Mouse (Mus musculus) CD4-positive, CD25-positive, alpha-beta regulatory T cell, adult 4 months (primary cell): ENCODE results near the gene Ap5z1. TPM values are rescaled to one million over a fixed set of nuclear protein-coding genes. Genes with fewer than 3 reads are reported as not detected.

Experiments used
- ATAC-seq: one replicate; pipeline ENCODE4 v1.8.0; 2017
- polyA plus RNA-seq, 2 experiments: library from polyadenylated mRNA; unstranded; fragments of 100-300 nt; shearing (Covaris generic); gene quantifications; one replicate each; pipeline ENCODE4 v1.2.1; 2017

Ap5z1 gene
- polyA plus RNA-seq: 10 to 100 TPM; 19.5 to 28.9 TPM

- peak; percentile 96 for ATAC-seq
Measured at GRCm38 (mm10) chr5:142463461-142464454, at the start of gene Ap5z1. TSS of gene Ap5z1 (plus strand) at chr5:142463944.

GRCm38 (mm10) chr5:142415401-142415800 lies 48.3 kb upstream of the Ap5z1 start:
- no peak for ATAC-seq

GRCm38 (mm10) chr5:142416070-142416775 lies 47.5 kb upstream of the Ap5z1 start:
- peak; percentile 99 for ATAC-seq

GRCm38 (mm10) chr5:142417104-142417503 lies 46.6 kb upstream of the Ap5z1 start:
- ATAC-seq: no peak

GRCm38 (mm10) chr5:142417876-142418275 lies 45.9 kb upstream of the Ap5z1 start:
- no peak for ATAC-seq

- no peak for ATAC-seq
Measured at GRCm38 (mm10) chr5:142418419-142418818, 45.3 kb upstream of the Ap5z1 start.

GRCm38 (mm10) chr5:142420317-142420716 lies 43.4 kb upstream of the Ap5z1 start:
- ATAC-seq: no peak

- no peak for ATAC-seq
Measured at GRCm38 (mm10) chr5:142420920-142421319, 42.8 kb upstream of the Ap5z1 start.

- ATAC-seq: no peak
Measured at GRCm38 (mm10) chr5:142421886-142422285, 41.9 kb upstream of the Ap5z1 start.

GRCm38 (mm10) chr5:142423141-142423540 lies 40.6 kb upstream of the Ap5z1 start:
- no peak for ATAC-seq

- no peak for ATAC-seq
Measured at GRCm38 (mm10) chr5:142423701-142424100, 40.0 kb upstream of the Ap5z1 start.

GRCm38 (mm10) chr5:142424627-142425349 lies 39.0 kb upstream of the Ap5z1 start:
- ATAC-seq: no peak

GRCm38 (mm10) chr5:142426476-142426875 lies 37.3 kb upstream of the Ap5z1 start:
- no peak for ATAC-seq

GRCm38 (mm10) chr5:142427876-142428275 lies 35.9 kb upstream of the Ap5z1 start:
- no peak for ATAC-seq

GRCm38 (mm10) chr5:142428691-142429090 lies 35.1 kb upstream of the Ap5z1 start:
- ATAC-seq: no peak

- no peak for ATAC-seq
Measured at GRCm38 (mm10) chr5:142431029-142431428, 32.7 kb upstream of the Ap5z1 start.

- no peak for ATAC-seq
Measured at GRCm38 (mm10) chr5:142431811-142432434, 31.8 kb upstream of the Ap5z1 start.

- ATAC-seq: no peak
Measured at GRCm38 (mm10) chr5:142432695-142433094, 31.0 kb upstream of the Ap5z1 start.

GRCm38 (mm10) chr5:142434052-142434451 lies 29.7 kb upstream of the Ap5z1 start:
- no peak for ATAC-seq

GRCm38 (mm10) chr5:142435736-142436135 lies 28.0 kb upstream of the Ap5z1 start:
- ATAC-seq: no peak

GRCm38 (mm10) chr5:142438380-142438938 lies 25.3 kb upstream of the Ap5z1 start:
- ATAC-seq: no peak

- ATAC-seq: no peak
Measured at GRCm38 (mm10) chr5:142439911-142440432, 23.8 kb upstream of the Ap5z1 start.
